Mouse (Mus musculus) small intestine, adult 2 months (tissue): Measurements from ENCODE around the gene Il2rb.

Source experiments
- CTCF ChIP-seq: fragments of 200-500 bp; IDR thresholded peaks from 2 replicates; pipeline ENCODE4 v1.5.1; 2012; ENCODE audit warnings: low read depth, mild to moderate bottlenecking, control low read depth, inconsistent platforms, low read length, moderate library complexity, mixed read lengths; ENCODE audit not compliant: insufficient replicate concordance, insufficient read length; ENCODE audit errors: extremely low read depth
- POLR2A ChIP-seq: fragments of 200-500 bp; IDR thresholded peaks from 2 replicates; pipeline ENCODE4 v1.6.1; 2012; ENCODE audit warnings: low read depth, mild to moderate bottlenecking, control low read depth, inconsistent platforms, low read length, moderate library complexity

GRCm38 (mm10) chr15:78528726-78529411 lies 33.8 kb upstream of the Il2rb start:
- TF ChIP-seq CTCF (no peak), POLR2A (no peak)
